Mouse (Mus musculus) ES-E14 (cell line): ENCODE data around the gene A2ml1. TPM values are rescaled to one million over a fixed set of nuclear protein-coding genes. Genes with fewer than 3 reads are reported as not detected.

Experiments
- DNase-seq: peaks from one replicate; pipeline ENCODE4 v3.0.0-alpha.2; 2013; ENCODE audit warnings: low read depth, low spot score
- H3K27ac ChIP-seq: 2 replicates; pipeline ENCODE4 v1.5.1; 2012; ENCODE audit warnings: low read depth, mild to moderate bottlenecking, low read length, moderate library complexity, mixed read lengths; ENCODE audit not compliant: poor library complexity, insufficient read depth, severe bottlenecking
- H3K36me3 ChIP-seq: 2 replicates; pipeline ENCODE4 v1.6.1; 2012; ENCODE audit warnings: mild to moderate bottlenecking, low read length, moderate library complexity, mixed read lengths; ENCODE audit not compliant: control insufficient read depth, poor library complexity, insufficient read depth, severe bottlenecking
- H3K4me1 ChIP-seq, 2 experiments: fragments of 150-350 bp in 1 of 2; sonication (generic) in 1 of 2; 2 replicates each; pipeline ENCODE4 v1.6.1; 2012; ENCODE audit warnings: low read length in 2 of 2, mild to moderate bottlenecking in 1 of 2, mixed read lengths in 1 of 2; ENCODE audit not compliant: control insufficient read depth in 2 of 2, insufficient read depth in 2 of 2, poor library complexity in 1 of 2
- H3K4me3 ChIP-seq, 2 experiments: fragments of 150-350 bp in 1 of 2; sonication (generic) in 1 of 2; 2 replicates each; pipeline ENCODE4 v1.5.1; 2012; ENCODE audit warnings: low read length in 2 of 2, low read depth in 1 of 2, mild to moderate bottlenecking in 1 of 2, mixed read lengths in 1 of 2; ENCODE audit not compliant: insufficient read depth in 1 of 2, poor library complexity in 1 of 2, severe bottlenecking in 1 of 2
- H3K9ac ChIP-seq: 2 replicates; pipeline ENCODE4 v1.6.1; 2012; ENCODE audit warnings: low read depth, mild to moderate bottlenecking, low read length, mixed read lengths; ENCODE audit not compliant: poor library complexity, insufficient read depth, severe bottlenecking
- H3K9me3 ChIP-seq: fragments of 150-350 bp; sonication (generic); 2 replicates; pipeline ENCODE4 v1.6.1; 2012; ENCODE audit warnings: low read depth, mild to moderate bottlenecking, low read length; ENCODE audit not compliant: control insufficient read depth, insufficient read depth
- CHD2 ChIP-seq: IDR thresholded peaks from 2 replicates; pipeline ENCODE4 v1.6.1; 2014; ENCODE audit warnings: mild to moderate bottlenecking, low read depth, low read length, inconsistent platforms
- HCFC1 ChIP-seq: IDR thresholded peaks from 2 replicates; pipeline ENCODE4 v1.6.1; 2012; ENCODE audit warnings: low read length, inconsistent platforms, borderline replicate concordance; ENCODE audit not compliant: insufficient read depth
- MAFK ChIP-seq: IDR thresholded peaks from 2 replicates; pipeline ENCODE4 v1.6.1; 2014; ENCODE audit warnings: mild to moderate bottlenecking, low read depth, low read length, inconsistent platforms; ENCODE audit not compliant: insufficient read depth
- ZC3H11A ChIP-seq: IDR thresholded peaks from 2 replicates; pipeline ENCODE4 v1.6.1; 2012; ENCODE audit warnings: low read depth, mild to moderate bottlenecking, inconsistent platforms, low read length, borderline replicate concordance
- ZNF384 ChIP-seq: IDR thresholded peaks from 2 replicates; pipeline ENCODE4 v1.6.1; 2012; ENCODE audit warnings: low read depth, low read length, inconsistent platforms
- in situ Hi-C, 2 experiments: fragments of 600-800 bp; cut with MboI; formaldehyde crosslinking; loops; one replicate each; pipeline ENCODE4 v1.15.1; 2025; ENCODE audit warnings: low sequenced_read_pairs in 2 of 2, inconsistent platforms in 1 of 2; ENCODE audit not compliant: unreplicated experiment in 2 of 2
- total RNA-seq: library from RNA; depleted of rRNA; stranded (reverse); fragments of 300-350 nt; gene quantifications from 2 replicates; pipeline ENCODE4 v1.2.3, GENCODE M21; 2012

Gene A2ml1
- total RNA-seq, 1 experiment: not detected

DNA sequence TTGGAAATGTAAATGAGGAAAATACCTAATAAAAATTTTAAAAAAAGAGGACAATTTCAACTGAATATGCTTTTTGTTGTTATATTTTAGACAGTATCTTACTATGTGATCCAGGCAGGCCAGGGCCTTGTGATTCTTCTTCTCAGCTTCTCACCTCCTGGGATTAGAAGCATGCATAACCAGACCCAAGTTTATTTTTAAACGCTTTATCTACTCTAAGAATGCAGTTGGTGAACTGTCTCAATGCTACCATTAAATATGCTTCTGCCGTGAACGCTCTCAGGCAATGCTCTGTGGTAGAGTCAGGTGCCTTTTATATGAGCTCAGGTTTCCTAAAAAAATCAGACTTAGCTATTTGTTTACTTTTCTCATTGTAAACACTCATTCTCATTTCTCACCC lies 58.0 kb downstream of the A2ml1 start:
- Histone ChIP-seq H3K4me1 (no peaks in the 10 kb centered on the region), H3K9ac (no peak overlapping the region), H3K9me3 (no peaks in the 10 kb centered on the region), H3K4me3 (no peak overlapping the region), H3K27ac (no peak overlapping the region), H3K36me3 (no peaks in the 10 kb centered on the region)
- in situ Hi-C loops: no loop called here
- no peak for DNase-seq
- TF ChIP-seq MAFK: no peak
- no peak for TF ChIP-seq CHD2
- TF ChIP-seq HCFC1: no peak
- TF ChIP-seq ZNF384: no peak
- TF ChIP-seq ZC3H11A: no peak

DNA sequence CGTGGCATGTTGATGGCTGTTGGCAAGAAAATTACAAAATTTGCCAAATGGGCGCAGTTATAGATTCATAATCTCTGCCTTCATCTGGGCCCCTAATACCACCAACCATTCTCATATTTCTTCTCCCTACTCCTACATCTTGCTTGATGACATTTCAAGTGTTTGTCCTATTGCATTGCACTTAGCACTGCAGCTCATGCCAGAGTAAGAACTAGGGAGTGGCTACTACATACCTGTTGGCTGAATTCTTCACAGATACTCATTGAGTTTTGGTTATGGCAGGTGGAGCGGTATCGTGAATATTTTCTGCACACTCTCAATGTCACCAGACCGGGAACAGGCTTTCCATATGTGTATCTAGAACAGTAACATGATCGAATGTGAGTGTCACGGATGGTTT lies 62.2 kb downstream of the A2ml1 start:
- H3K36me3 ChIP-seq: no peaks in the 10 kb centered on the region
- no peak for DNase-seq
- H3K4me3 ChIP-seq: no peak overlapping the region
- no peak overlapping the region for H3K9ac ChIP-seq
- H3K27ac ChIP-seq: no peak overlapping the region
- no peak for TF ChIP-seq HCFC1
- no peak for TF ChIP-seq ZNF384
- no peak for TF ChIP-seq MAFK
- no peak for TF ChIP-seq CHD2
- TF ChIP-seq ZC3H11A: no peak
- no peaks in the 10 kb centered on the region for H3K9me3 ChIP-seq
- H3K4me1 ChIP-seq: no peaks in the 10 kb centered on the region
- in situ Hi-C loops: no loop called here

DNA sequence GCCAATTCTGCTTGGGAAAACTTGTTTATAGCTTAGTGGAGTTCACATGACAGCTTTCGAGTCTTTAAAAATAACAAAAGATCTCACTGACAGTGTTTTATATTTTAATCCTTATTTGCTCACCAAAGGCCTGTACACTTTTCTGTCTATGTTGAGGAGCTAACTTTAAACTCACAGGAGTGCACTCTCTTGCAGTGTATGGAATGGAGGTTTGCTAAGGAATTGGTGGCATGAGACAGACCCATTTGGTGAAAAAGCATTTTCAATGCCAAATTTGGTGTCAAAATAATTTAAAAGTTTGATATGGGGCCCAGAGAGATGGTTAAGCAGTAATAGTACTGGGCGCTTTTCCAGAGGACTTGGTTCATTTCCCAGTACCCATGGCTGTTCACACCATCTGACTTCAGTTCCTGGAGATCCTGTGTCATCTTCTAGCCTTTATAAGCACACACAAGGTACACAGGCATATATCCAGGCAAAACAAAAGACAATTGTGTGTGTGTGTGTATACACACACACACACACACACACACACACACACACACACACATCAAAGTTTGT lies 75.7 kb downstream of the A2ml1 start:
- H3K9me3 ChIP-seq: no peaks in the 10 kb centered on the region
- no peak overlapping the region for H3K9ac ChIP-seq
- no peak overlapping the region for H3K4me3 ChIP-seq
- TF ChIP-seq ZC3H11A: no peak
- TF ChIP-seq HCFC1: no peak
- TF ChIP-seq CHD2: no peak
- no peak for TF ChIP-seq MAFK
- no peak for DNase-seq
- no peaks in the 10 kb centered on the region for H3K36me3 ChIP-seq
- in situ Hi-C loops: no loop called here
- H3K27ac ChIP-seq: no peak overlapping the region
- no peaks in the 10 kb centered on the region for H3K4me1 ChIP-seq

DNA sequence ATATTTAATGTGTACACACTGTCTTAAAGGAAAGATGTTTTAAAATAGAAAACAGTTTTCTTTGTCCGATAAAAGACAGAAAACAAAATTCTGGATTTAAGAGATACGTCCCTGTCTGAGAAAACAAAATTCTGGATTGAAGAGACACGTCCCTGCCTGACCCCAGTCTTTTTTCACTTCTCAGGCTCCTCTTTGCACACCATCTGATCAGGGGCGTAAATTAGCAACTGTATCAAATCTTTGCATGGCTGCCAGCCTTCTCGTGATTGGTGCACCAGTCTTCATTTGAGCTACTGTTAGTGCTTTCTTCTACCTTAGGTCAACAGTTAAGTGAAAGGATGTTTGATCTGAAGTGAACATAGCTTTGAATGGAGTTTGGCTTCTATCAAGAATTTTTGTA lies 76.7 kb downstream of the A2ml1 start:
- H3K4me3 ChIP-seq: no peak overlapping the region
- no peaks in the 10 kb centered on the region for H3K9me3 ChIP-seq
- no peak overlapping the region for H3K9ac ChIP-seq
- H3K36me3 ChIP-seq: no peaks in the 10 kb centered on the region
- no peak overlapping the region for H3K27ac ChIP-seq
- in situ Hi-C loops: no loop called here
- TF ChIP-seq ZNF384: no peak
- no peak for TF ChIP-seq MAFK
- TF ChIP-seq ZC3H11A: no peak
- TF ChIP-seq CHD2: no peak
- TF ChIP-seq HCFC1: no peak
- no peak for DNase-seq
- H3K4me1 ChIP-seq: no peaks in the 10 kb centered on the region

DNA sequence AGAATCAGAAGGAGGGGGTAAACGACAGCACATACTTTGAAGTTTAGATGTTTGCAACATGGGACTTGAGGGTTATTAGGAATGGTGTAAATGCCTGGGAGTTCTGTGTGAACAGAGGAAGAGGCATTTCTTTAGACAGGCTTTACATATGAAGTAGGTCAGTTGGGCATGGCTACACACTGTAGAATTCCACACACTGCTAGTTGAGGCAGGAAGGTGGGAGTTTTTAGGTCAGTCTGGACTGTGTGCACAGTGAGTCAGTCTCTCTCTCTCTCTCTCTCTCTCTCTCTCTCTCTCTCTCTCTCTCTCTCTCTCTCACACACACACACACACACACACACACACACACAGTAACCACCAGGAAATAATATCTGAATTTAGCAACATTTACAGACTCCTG lies 86.1 kb downstream of the A2ml1 start:
- H3K36me3 ChIP-seq: no peaks in the 10 kb centered on the region
- no peaks in the 10 kb centered on the region for H3K4me1 ChIP-seq
- H3K9me3 ChIP-seq: no peaks in the 10 kb centered on the region
- TF ChIP-seq CHD2: no peak
- TF ChIP-seq MAFK: no peak
- TF ChIP-seq ZC3H11A: no peak
- TF ChIP-seq HCFC1: no peak
- TF ChIP-seq ZNF384: no peak
- no peak overlapping the region for H3K4me3 ChIP-seq
- in situ Hi-C loops: no loop called here
- DNase-seq: no peak
- H3K27ac ChIP-seq: no peak overlapping the region
- no peak overlapping the region for H3K9ac ChIP-seq
